Mouse (Mus musculus): Measurements from ENCODE around the gene Vill. TPM values are rescaled to one million over a fixed set of nuclear protein-coding genes. Genes with fewer than 3 reads are reported as not detected.
A peak's percentile ranks its signal among the peaks of the same experiment; 100 is the strongest.

Gene Vill
- polyA plus RNA-seq, 1 experiment: 37.0 TPM

DNA sequence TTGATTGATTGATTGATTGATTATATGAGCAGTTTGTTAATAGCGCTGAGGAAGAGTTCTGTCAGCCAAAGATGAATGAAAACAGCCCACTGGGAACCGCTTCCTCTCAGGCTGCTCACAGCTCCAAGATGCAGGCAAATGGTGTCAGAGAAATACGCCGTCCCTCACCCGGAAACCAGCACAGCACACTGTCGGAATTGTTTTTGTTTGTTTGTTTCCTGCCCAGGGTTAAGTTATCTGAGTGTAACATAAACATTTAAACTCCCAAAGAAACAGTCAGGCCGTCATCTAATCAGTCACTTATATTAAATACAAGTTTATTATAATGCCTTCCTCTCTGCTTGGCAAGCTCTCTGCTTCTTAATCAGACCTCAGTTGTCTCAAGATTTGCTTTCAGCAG lies 43.7 kb upstream of the Vill start:
- Histone ChIP-seq H3K27me3 (ENCODE audit: control insufficient read depth, insufficient read depth, low read length, poor library complexity, severe bottlenecking) (no peaks in the 10 kb centered on the region), H3K27ac (ENCODE audit: insufficient read depth, low read length) (no peak overlapping the region), H3K9me3 (replicated peaks; ENCODE audit: control insufficient read depth, insufficient read depth, low read length, poor library complexity, severe bottlenecking) (no peaks in the 10 kb centered on the region), H3K4me1 (ENCODE audit: control insufficient read depth, insufficient read depth, low read length) (peaks cover 7% of the 10 kb centered on the region), H3K9ac (ENCODE audit: low read depth, poor library complexity, severe bottlenecking) (no peak overlapping the region), H3K4me3 (ENCODE audit: low read depth, low read length) (no peak overlapping the region), H3K36me3 (ENCODE audit: control insufficient read depth, insufficient read depth, low read length, poor library complexity, severe bottlenecking) (no peaks in the 10 kb centered on the region)
- TF ChIP-seq EP300 (IDR thresholded peaks at IDR 0.05; ENCODE audit: insufficient read depth, low read depth, low read length): no peak
- TF ChIP-seq POLR2A (IDR thresholded peaks at IDR 0.05; ENCODE audit: insufficient read depth, low read length): no peak
- TF ChIP-seq CTCF (IDR thresholded peaks at IDR 0.05; ENCODE audit: low read depth, low read length): no peak

DNA sequence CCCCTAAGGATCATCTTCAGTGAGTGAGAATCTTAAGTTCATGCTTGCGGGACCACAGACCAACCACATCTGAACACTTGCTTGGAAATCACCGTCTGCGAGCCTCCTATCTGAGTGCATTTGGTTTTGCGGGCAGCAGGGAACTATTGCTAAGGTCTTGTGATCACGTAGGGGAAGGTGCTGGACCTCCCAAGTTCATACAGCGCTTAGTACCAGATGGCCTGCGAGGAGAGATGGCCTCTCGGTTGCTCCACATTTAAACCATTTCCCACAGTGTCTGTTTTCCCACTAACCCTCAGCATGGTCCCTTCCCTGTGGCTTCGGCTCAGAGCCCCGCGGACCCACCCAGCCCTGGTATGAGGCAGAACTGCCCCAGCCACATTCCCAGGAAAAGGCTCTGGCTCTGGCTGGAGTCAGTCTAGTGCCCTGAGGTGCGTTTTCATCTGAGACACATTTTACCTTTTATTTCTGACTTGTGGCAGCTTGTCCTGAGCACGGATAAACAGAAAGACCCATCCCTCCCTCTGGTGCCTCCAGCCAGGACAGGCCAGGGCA lies 42.3 kb upstream of the Vill start:
- H3K27ac ChIP-seq (ENCODE audit: insufficient read depth, low read length): peak overlapping the region; percentile 48
- H3K9me3 ChIP-seq (replicated peaks; ENCODE audit: control insufficient read depth, insufficient read depth, low read length, poor library complexity, severe bottlenecking): no peaks in the 10 kb centered on the region
- no peak overlapping the region for H3K4me3 ChIP-seq (ENCODE audit: low read depth, low read length)
- H3K4me1 ChIP-seq (ENCODE audit: control insufficient read depth, insufficient read depth, low read length): peaks cover 7% of the 10 kb centered on the region
- no peak overlapping the region for H3K9ac ChIP-seq (ENCODE audit: low read depth, poor library complexity, severe bottlenecking)
- H3K36me3 ChIP-seq (ENCODE audit: control insufficient read depth, insufficient read depth, low read length, poor library complexity, severe bottlenecking): no peaks in the 10 kb centered on the region
- H3K27me3 ChIP-seq (ENCODE audit: control insufficient read depth, insufficient read depth, low read length, poor library complexity, severe bottlenecking): no peaks in the 10 kb centered on the region
- no peak for TF ChIP-seq POLR2A (IDR thresholded peaks at IDR 0.05; ENCODE audit: insufficient read depth, low read length)
- TF ChIP-seq EP300 (IDR thresholded peaks at IDR 0.05; ENCODE audit: insufficient read depth, low read depth, low read length): peak; percentile 92

DNA sequence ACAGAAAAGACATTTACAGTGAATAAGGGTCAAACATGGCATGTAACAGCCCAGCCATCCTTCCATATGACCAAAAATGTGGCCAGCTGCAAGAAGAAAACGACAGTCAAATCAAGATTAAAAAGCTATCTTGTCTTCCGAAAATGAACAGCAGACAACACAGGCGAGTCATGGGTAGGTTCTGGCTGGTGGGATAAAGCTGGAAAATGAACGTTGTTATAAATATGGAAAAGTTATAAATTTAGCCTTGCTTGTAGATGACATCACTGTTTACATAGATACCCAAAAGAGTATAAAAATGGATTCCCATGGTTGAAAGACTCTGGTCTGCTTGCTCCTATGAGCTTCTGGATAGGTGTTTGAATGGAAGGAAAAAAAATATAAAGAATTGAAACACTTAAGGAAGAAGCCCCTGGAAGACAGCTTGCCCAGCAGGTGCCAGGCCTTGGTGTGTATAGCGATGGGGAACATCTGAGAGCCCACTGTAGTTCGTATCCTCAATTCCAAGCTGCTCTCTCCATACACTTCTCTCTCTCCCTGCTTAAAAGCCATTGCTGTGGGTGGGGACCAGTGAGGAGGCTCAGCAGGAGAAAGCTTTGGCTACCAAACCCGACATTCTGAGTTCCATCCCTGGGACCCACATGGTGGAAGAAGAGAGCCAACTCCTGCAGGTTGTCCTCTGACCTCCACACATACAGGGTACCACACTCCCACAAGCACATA lies 35.6 kb upstream of the Vill start:
- H3K9ac ChIP-seq (ENCODE audit: low read depth, poor library complexity, severe bottlenecking): no peak overlapping the region
- H3K4me3 ChIP-seq (ENCODE audit: low read depth, low read length): no peak overlapping the region
- H3K9me3 ChIP-seq (replicated peaks; ENCODE audit: control insufficient read depth, insufficient read depth, low read length, poor library complexity, severe bottlenecking): no peaks in the 10 kb centered on the region
- no peaks in the 10 kb centered on the region for H3K27me3 ChIP-seq (ENCODE audit: control insufficient read depth, insufficient read depth, low read length, poor library complexity, severe bottlenecking)
- TF ChIP-seq POLR2A (IDR thresholded peaks at IDR 0.05; ENCODE audit: insufficient read depth, low read length) (no peak), EP300 (IDR thresholded peaks at IDR 0.05; ENCODE audit: insufficient read depth, low read depth, low read length) (no peak), CTCF (IDR thresholded peaks at IDR 0.05; ENCODE audit: low read depth, low read length) (no peak)
- no peaks in the 10 kb centered on the region for H3K36me3 ChIP-seq (ENCODE audit: control insufficient read depth, insufficient read depth, low read length, poor library complexity, severe bottlenecking)
- H3K4me1 ChIP-seq (ENCODE audit: control insufficient read depth, insufficient read depth, low read length): peaks cover 6% of the 10 kb centered on the region
- H3K27ac ChIP-seq (ENCODE audit: insufficient read depth, low read length): no peak overlapping the region

DNA sequence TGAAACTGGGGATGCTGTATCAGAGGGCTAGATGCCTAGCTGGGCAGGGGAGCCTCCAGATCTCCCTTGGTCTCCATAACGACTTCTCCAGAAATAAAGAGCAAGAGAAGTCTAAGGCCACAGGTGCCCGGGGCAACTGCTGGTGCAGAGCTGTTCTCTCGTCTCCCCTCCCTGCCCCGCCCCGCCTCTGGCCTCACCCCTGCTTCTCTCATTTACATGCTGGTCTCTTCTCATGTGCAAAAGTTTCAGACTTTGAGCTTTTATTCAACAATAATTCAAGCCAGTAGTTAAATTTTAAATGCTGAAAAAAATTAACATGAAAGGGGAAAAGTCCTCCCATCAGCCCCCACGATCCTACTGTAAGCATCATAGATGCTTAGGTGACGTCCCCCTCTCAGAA lies 30.8 kb upstream of the Vill start:
- Histone ChIP-seq H3K27me3 (ENCODE audit: control insufficient read depth, insufficient read depth, low read length, poor library complexity, severe bottlenecking) (no peaks in the 10 kb centered on the region), H3K4me3 (ENCODE audit: low read depth, low read length) (0 out of 2 replicates have a peak overlapping the region, but pooled peaks have one; percentile 29), H3K4me1 (ENCODE audit: control insufficient read depth, insufficient read depth, low read length) (peaks cover 8% of the 10 kb centered on the region), H3K9me3 (replicated peaks; ENCODE audit: control insufficient read depth, insufficient read depth, low read length, poor library complexity, severe bottlenecking) (no peaks in the 10 kb centered on the region), H3K27ac (ENCODE audit: insufficient read depth, low read length) (peak overlapping the region; percentile 50; the same call in 1 of the 2 replicates), H3K9ac (ENCODE audit: low read depth, poor library complexity, severe bottlenecking) (no peak overlapping the region), H3K36me3 (ENCODE audit: control insufficient read depth, insufficient read depth, low read length, poor library complexity, severe bottlenecking) (no peaks in the 10 kb centered on the region)
- TF ChIP-seq EP300 (IDR thresholded peaks at IDR 0.05; ENCODE audit: insufficient read depth, low read depth, low read length) (no peak), CTCF (IDR thresholded peaks at IDR 0.05; ENCODE audit: low read depth, low read length) (no peak), POLR2A (IDR thresholded peaks at IDR 0.05; ENCODE audit: insufficient read depth, low read length) (no peak)

DNA sequence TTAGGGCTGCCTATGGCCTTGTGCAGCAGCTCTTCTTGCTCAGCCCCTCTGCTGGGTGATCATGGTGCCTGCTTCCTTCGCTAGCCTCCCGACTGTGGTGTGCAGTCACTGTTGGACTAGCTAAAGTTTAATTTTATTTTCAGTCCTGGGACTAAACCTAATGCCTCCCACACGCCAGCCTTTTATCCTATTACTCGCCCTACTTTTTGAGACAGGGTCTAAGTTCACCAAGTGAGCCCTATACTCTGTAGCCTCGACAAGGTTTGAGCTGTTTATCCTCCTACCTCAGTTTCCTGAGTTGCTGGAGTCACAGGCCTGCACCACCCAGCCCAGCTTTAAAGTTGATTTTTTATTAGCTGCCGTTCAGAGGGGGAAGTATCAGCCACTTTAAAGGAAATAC lies 27.3 kb upstream of the Vill start:
- TF ChIP-seq CTCF (IDR thresholded peaks at IDR 0.05; ENCODE audit: low read depth, low read length): no peak
- no peak for TF ChIP-seq EP300 (IDR thresholded peaks at IDR 0.05; ENCODE audit: insufficient read depth, low read depth, low read length)
- no peak for TF ChIP-seq POLR2A (IDR thresholded peaks at IDR 0.05; ENCODE audit: insufficient read depth, low read length)
- Histone ChIP-seq H3K4me1 (ENCODE audit: control insufficient read depth, insufficient read depth, low read length) (peaks cover 8% of the 10 kb centered on the region), H3K9me3 (replicated peaks; ENCODE audit: control insufficient read depth, insufficient read depth, low read length, poor library complexity, severe bottlenecking) (no peaks in the 10 kb centered on the region), H3K36me3 (ENCODE audit: control insufficient read depth, insufficient read depth, low read length, poor library complexity, severe bottlenecking) (no peaks in the 10 kb centered on the region), H3K27ac (ENCODE audit: insufficient read depth, low read length) (no peak overlapping the region), H3K4me3 (ENCODE audit: low read depth, low read length) (no peak overlapping the region), H3K9ac (ENCODE audit: low read depth, poor library complexity, severe bottlenecking) (no peak overlapping the region), H3K27me3 (ENCODE audit: control insufficient read depth, insufficient read depth, low read length, poor library complexity, severe bottlenecking) (no peaks in the 10 kb centered on the region)

DNA sequence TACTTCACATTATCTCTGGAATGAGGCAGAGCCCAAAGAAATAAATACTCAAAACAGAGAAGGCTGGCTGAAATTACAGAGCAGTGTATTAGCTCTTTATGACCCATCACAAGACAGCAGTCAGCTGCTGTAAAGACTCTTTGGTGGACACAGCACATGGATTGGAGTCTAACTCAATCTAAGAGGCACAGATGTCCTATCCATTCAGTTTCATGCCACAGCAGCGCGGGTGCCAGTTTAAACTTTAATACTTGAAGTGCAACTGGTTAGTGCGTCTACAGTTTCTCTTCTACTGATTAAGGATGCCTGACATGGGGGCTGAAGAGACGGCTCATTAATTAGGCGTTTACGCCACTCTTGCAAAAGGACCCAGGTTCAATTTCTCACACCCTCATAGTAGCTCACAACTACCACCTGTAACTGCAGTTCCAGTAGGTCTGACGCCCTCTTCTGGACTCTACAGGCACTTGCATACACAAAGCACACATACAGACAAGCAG lies 26.7 kb upstream of the Vill start:
- Histone ChIP-seq H3K4me3 (ENCODE audit: low read depth, low read length) (no peak overlapping the region), H3K27me3 (ENCODE audit: control insufficient read depth, insufficient read depth, low read length, poor library complexity, severe bottlenecking) (no peaks in the 10 kb centered on the region), H3K4me1 (ENCODE audit: control insufficient read depth, insufficient read depth, low read length) (peaks cover 6% of the 10 kb centered on the region), H3K9me3 (replicated peaks; ENCODE audit: control insufficient read depth, insufficient read depth, low read length, poor library complexity, severe bottlenecking) (no peaks in the 10 kb centered on the region), H3K9ac (ENCODE audit: low read depth, poor library complexity, severe bottlenecking) (no peak overlapping the region), H3K36me3 (ENCODE audit: control insufficient read depth, insufficient read depth, low read length, poor library complexity, severe bottlenecking) (no peaks in the 10 kb centered on the region), H3K27ac (ENCODE audit: insufficient read depth, low read length) (no peak overlapping the region)
- no peak for TF ChIP-seq POLR2A (IDR thresholded peaks at IDR 0.05; ENCODE audit: insufficient read depth, low read length)
- no peak for TF ChIP-seq EP300 (IDR thresholded peaks at IDR 0.05; ENCODE audit: insufficient read depth, low read depth, low read length)
- no peak for TF ChIP-seq CTCF (IDR thresholded peaks at IDR 0.05; ENCODE audit: low read depth, low read length)

Measured in ES-Bruce4 (cell line).